Mouse (Mus musculus): Measurements from ENCODE around the gene Numbl.

GRCm38 (mm10) chr7:27243211-27243610, 15.0 kb upstream of the Numbl start:
- TF ChIP-seq CTCF (IDR thresholded peaks at IDR 0.05) (no peak), EP300 (IDR thresholded peaks at IDR 0.05) (no peak)

All from lung, postnatal 0 days (tissue).